Mouse (Mus musculus): Measurements from ENCODE around the gene Olfr470. TPM values are rescaled to one million over a fixed set of nuclear protein-coding genes. Genes with fewer than 3 reads are reported as not detected.
"Not testable (repeated sequence)": the region's sequence is repeated elsewhere in the genome, so short reads cannot be mapped to it uniquely, and the experiment has no call there.

Gene Olfr470
- not detected in 2 replicates for polyA plus RNA-seq (2012; rRNA removed)

GRCm38 (mm10) chr7:107847390-107847789 lies at the start of gene Olfr470:
Olfr470 (minus strand) TSS chr7:107847490.
- H3K4me1 ChIP-seq (replicated peaks; ENCODE audit: control insufficient read depth, insufficient read depth, low read length); DNase-seq; H3K27me3 ChIP-seq (ENCODE audit: control insufficient read depth, insufficient read depth, low read length); H3K27ac ChIP-seq (ENCODE audit: control insufficient read depth, insufficient read depth, low read length); H3K36me3 ChIP-seq (ENCODE audit: control insufficient read depth, insufficient read depth, low read length); H3K4me3 ChIP-seq (ENCODE audit: control insufficient read depth, insufficient read depth, low read length): not testable (repeated sequence)
- 86% methylated on average over 1 of the region's 1 CpGs for WGBS

DNA sequence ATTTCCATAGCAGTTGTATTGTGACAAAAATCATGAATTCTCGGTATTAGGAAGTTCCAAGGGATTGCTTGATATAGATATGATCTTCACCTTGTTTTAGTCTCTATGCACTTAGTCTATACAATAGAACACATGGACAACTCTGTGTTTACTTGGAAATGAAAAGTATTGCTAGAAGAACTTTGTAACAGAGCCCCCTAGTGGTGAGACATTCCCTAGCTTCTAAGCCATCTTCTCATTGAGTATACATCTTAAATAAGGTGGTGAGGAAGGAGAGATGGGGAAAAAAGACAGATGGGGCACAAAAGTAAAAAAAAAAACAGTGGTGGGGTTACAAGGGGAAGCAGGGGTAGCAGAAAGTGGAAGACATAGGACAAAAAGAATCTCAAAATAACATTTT lies 5.6 kb downstream of the Olfr470 start:
- TF ChIP-seq CTCF (IDR thresholded peaks at IDR 0.05; ENCODE audit: borderline replicate concordance, control insufficient read depth, extremely low read depth, insufficient read depth, low read length, poor library complexity) (no peak), POLR2A (IDR thresholded peaks at IDR 0.05; ENCODE audit: control insufficient read depth, extremely low read depth, insufficient read depth, low read length, poor library complexity) (no peak)
- Histone ChIP-seq H3K4me3 (ENCODE audit: control insufficient read depth, insufficient read depth, low read length) (no peak overlapping the region), H3K27me3 (ENCODE audit: control insufficient read depth, insufficient read depth, low read length) (no peaks in the 10 kb centered on the region), H3K27ac (ENCODE audit: control insufficient read depth, insufficient read depth, low read length) (no peak overlapping the region), H3K4me1 (replicated peaks; ENCODE audit: control insufficient read depth, insufficient read depth, low read length) (no peaks in the 10 kb centered on the region), H3K36me3 (ENCODE audit: control insufficient read depth, insufficient read depth, low read length) (no peaks in the 10 kb centered on the region)
- DNase-seq, result no peak
- WGBS, result 81% methylated on average over 1 of the region's 1 CpGs

GRCm38 (mm10) chr7:107825441-107825840 lies 21.8 kb downstream of the Olfr470 start, which contains the start of gene Olfr469:
Olfr469 (minus strand) TSS chr7:107825541.
- DNase-seq; H3K4me1 ChIP-seq (replicated peaks; ENCODE audit: control insufficient read depth, insufficient read depth, low read length); H3K4me3 ChIP-seq (ENCODE audit: control insufficient read depth, insufficient read depth, low read length); H3K27ac ChIP-seq (ENCODE audit: control insufficient read depth, insufficient read depth, low read length); H3K36me3 ChIP-seq (ENCODE audit: control insufficient read depth, insufficient read depth, low read length); H3K27me3 ChIP-seq (ENCODE audit: control insufficient read depth, insufficient read depth, low read length): not testable (repeated sequence)

GRCm38 (mm10) chr7:107823867-107824266 lies 23.4 kb downstream of the Olfr470 start:
- DNase-seq; H3K27ac ChIP-seq (ENCODE audit: control insufficient read depth, insufficient read depth, low read length); H3K36me3 ChIP-seq (ENCODE audit: control insufficient read depth, insufficient read depth, low read length); H3K27me3 ChIP-seq (ENCODE audit: control insufficient read depth, insufficient read depth, low read length); H3K4me1 ChIP-seq (replicated peaks; ENCODE audit: control insufficient read depth, insufficient read depth, low read length); H3K4me3 ChIP-seq (ENCODE audit: control insufficient read depth, insufficient read depth, low read length): not testable (repeated sequence)
- WGBS, result 29% methylated on average over 2 of the region's 2 CpGs

DNA sequence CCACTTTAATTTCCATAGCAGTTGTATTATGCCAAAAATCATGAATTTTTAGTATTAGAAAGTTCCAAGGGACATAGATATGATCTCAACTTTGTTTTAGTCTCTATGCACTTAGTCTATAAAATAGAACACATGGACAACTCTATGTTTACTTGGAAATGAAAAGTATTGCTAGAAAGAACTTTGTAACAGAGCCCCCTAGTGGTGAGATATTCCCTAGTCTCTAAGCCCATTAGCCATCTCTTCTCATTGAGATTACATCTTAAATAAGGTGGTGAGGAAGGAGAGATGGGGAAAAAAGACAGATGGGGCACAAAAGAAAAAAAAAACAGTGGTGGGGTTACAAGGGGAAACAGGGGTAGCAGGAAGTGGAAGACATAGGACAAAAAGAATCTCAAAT lies 27.8 kb downstream of the Olfr470 start:
- H3K4me1 ChIP-seq (replicated peaks; ENCODE audit: control insufficient read depth, insufficient read depth, low read length), result no peaks in the 10 kb centered on the region
- TF ChIP-seq CTCF (IDR thresholded peaks at IDR 0.05; ENCODE audit: borderline replicate concordance, control insufficient read depth, extremely low read depth, insufficient read depth, low read length, poor library complexity) (no peak), POLR2A (IDR thresholded peaks at IDR 0.05; ENCODE audit: control insufficient read depth, extremely low read depth, insufficient read depth, low read length, poor library complexity) (no peak)
- no peak for DNase-seq
- H3K27me3 ChIP-seq (ENCODE audit: control insufficient read depth, insufficient read depth, low read length), result no peaks in the 10 kb centered on the region
- no peak overlapping the region for H3K4me3 ChIP-seq (ENCODE audit: control insufficient read depth, insufficient read depth, low read length)
- H3K27ac ChIP-seq (ENCODE audit: control insufficient read depth, insufficient read depth, low read length), result no peak overlapping the region
- H3K36me3 ChIP-seq (ENCODE audit: control insufficient read depth, insufficient read depth, low read length), result no peaks in the 10 kb centered on the region

DNA sequence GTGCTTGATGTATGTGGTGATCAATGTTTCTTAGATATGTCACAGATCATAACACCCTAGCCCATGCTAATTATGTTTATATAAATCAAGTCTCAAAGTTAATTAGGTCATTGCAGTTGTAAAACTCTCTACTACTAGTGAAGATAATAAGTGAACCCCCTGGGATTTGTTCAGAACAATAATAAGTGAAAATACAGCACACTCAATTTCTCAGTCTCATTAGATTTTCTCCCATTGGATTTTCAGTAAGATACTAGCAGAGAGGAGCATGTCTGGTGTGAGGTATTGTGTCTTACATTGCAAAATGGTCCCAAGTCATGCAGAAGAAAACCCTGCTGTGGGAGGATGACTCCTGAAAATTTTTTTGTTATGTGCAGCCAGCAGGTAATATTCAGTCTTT lies 35.3 kb downstream of the Olfr470 start, which contains the start of gene Olfr467:
Olfr467 (plus strand) TSS at position 301 of the 400 bp plus-strand sequence.
- TF ChIP-seq POLR2A (IDR thresholded peaks at IDR 0.05; ENCODE audit: control insufficient read depth, extremely low read depth, insufficient read depth, low read length, poor library complexity) (no peak), CTCF (IDR thresholded peaks at IDR 0.05; ENCODE audit: borderline replicate concordance, control insufficient read depth, extremely low read depth, insufficient read depth, low read length, poor library complexity) (no peak)
- DNase-seq, result no peak
- Histone ChIP-seq H3K27ac (ENCODE audit: control insufficient read depth, insufficient read depth, low read length) (no peak within 1 kb of the TSS), H3K27me3 (ENCODE audit: control insufficient read depth, insufficient read depth, low read length) (no peaks in the 10 kb centered on the region), H3K4me3 (ENCODE audit: control insufficient read depth, insufficient read depth, low read length) (no peak within 1 kb of the TSS), H3K36me3 (ENCODE audit: control insufficient read depth, insufficient read depth, low read length) (no peaks in the 10 kb centered on the region), H3K4me1 (replicated peaks; ENCODE audit: control insufficient read depth, insufficient read depth, low read length) (no peaks in the 10 kb centered on the region)

DNA sequence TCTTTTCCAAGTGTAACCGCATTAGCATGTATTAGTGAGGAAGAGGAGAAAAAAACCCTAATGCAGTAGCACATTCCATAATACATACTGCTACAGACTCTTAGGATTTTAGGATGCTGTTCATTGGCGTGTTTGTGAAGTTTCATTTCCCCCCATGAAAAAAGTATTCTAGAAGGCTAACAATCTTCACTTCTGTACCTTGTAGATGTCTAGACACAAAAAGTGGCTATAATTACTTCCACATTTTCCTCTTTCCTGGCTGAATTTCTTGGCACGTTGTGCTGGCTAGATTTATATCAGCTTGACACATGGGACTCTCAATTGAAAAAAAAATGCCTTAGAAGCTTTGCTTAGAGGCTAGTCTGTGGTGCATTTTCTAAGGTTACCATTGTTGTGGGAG lies 45.2 kb downstream of the Olfr470 start:
- Histone ChIP-seq H3K4me1 (replicated peaks; ENCODE audit: control insufficient read depth, insufficient read depth, low read length) (no peaks in the 10 kb centered on the region), H3K27me3 (ENCODE audit: control insufficient read depth, insufficient read depth, low read length) (no peaks in the 10 kb centered on the region), H3K4me3 (ENCODE audit: control insufficient read depth, insufficient read depth, low read length) (no peak overlapping the region), H3K36me3 (ENCODE audit: control insufficient read depth, insufficient read depth, low read length) (no peaks in the 10 kb centered on the region), H3K27ac (ENCODE audit: control insufficient read depth, insufficient read depth, low read length) (no peak overlapping the region)
- TF ChIP-seq CTCF (IDR thresholded peaks at IDR 0.05; ENCODE audit: borderline replicate concordance, control insufficient read depth, extremely low read depth, insufficient read depth, low read length, poor library complexity), result no peak
- no peak for TF ChIP-seq POLR2A (IDR thresholded peaks at IDR 0.05; ENCODE audit: control insufficient read depth, extremely low read depth, insufficient read depth, low read length, poor library complexity)
- no peak for DNase-seq
- WGBS, result 58% methylated on average over 3 of the region's 3 CpGs
